In genomic region chr6:115897926-115898520, GRCm38 (mm10) we compare ENCODE assay signal across 29 mouse cellular contexts. TPM values are rescaled to one million over a fixed set of nuclear protein-coding genes. Genes with fewer than 3 reads are reported as not detected.
A peak's percentile ranks its signal among the peaks of the same experiment; 100 is the strongest.
DNase-seq lines count a peak whose midpoint lies in the region; ATAC-seq and TF ChIP-seq lines count a peak whose summit lies in the region.
"Had no signal": no experiment of that assay in that cellular context is flagged by ENCODE, and none has a peak within 500 bp of the region (broad histone marks: within the 10 kb centered on the region; RNA-seq: fewer than 3 reads in every experiment).

No protein-coding gene starts in this region.

- ATAC-seq in hindbrain, embryonic 13.5 days (ENCODE audit: low FRiP score): no peak
- no peak for ATAC-seq in hindbrain, postnatal 0 days
- peak; percentile 78 for ATAC-seq in inflammation-experienced regulatory T-cells, adult 6 months
- no peak for ATAC-seq in hindbrain, embryonic 12.5 days (ENCODE audit: low FRiP score)
- ATAC-seq: forebrain, embryonic 13.5 days; liver, postnatal 0 days; midbrain, embryonic 15.5 days had no signal

- no peak overlapping the region for H3K4me3 ChIP-seq in hindbrain, embryonic 13.5 days
- no peak overlapping the region for H3K4me3 ChIP-seq in hindbrain, postnatal 0 days (ENCODE audit: low read length)
- H3K4me3 ChIP-seq in bone marrow macrophage, adult 2 months (ENCODE audit: insufficient read depth, low read length): no peak overlapping the region
- no peak overlapping the region for H3K4me3 ChIP-seq in hindbrain, embryonic 12.5 days
- H3K4me3 ChIP-seq: forebrain, embryonic 13.5 days; hindbrain, embryonic 10.5 days; midbrain, embryonic 15.5 days; neural tube, embryonic 12.5 days had no signal

- peaks cover 28% of the 10 kb centered on the region for H3K36me3 ChIP-seq in hindbrain, embryonic 13.5 days
- H3K36me3 ChIP-seq in hindbrain, postnatal 0 days (ENCODE audit: insufficient read depth, low read length): peaks cover 13% of the 10 kb centered on the region; the same call in 1 of the 2 replicates
- H3K36me3 ChIP-seq in hindbrain, embryonic 12.5 days: peaks cover 20% of the 10 kb centered on the region

- no peak overlapping the region for H3K27ac ChIP-seq in hindbrain, embryonic 13.5 days
- no peak overlapping the region for H3K27ac ChIP-seq in hindbrain, postnatal 0 days
- peak overlapping the region; percentile 27; the same call in 1 of the 2 replicates for H3K27ac ChIP-seq in bone marrow macrophage, adult 2 months (ENCODE audit: insufficient read depth, low read depth, low read length)
- H3K27ac ChIP-seq in hindbrain, embryonic 12.5 days: no peak overlapping the region
- H3K27ac ChIP-seq: forebrain, embryonic 13.5 days; hindbrain, embryonic 10.5 days; midbrain, embryonic 15.5 days; neural tube, embryonic 12.5 days had no signal

- 86% methylated on average over 7 of the region's 7 CpGs for WGBS in hindbrain, embryonic 13.5 days
- 84% methylated on average over 7 of the region's 7 CpGs for WGBS in hindbrain, postnatal 0 days
- WGBS in hindbrain, embryonic 12.5 days: 78% methylated on average over 7 of the region's 7 CpGs

- TF ChIP-seq CTCF in hindbrain, postnatal 0 days (IDR thresholded peaks at IDR 0.05; ENCODE audit: low read depth): no peak
- no peak for TF ChIP-seq CTCF in bone marrow macrophage, adult 2 months (IDR thresholded peaks at IDR 0.05; ENCODE audit: low read depth, low read length)

- no peaks in the 10 kb centered on the region for H3K9me3 ChIP-seq in hindbrain, embryonic 13.5 days
- no peaks in the 10 kb centered on the region for H3K9me3 ChIP-seq in hindbrain, postnatal 0 days (ENCODE audit: low read length)
- H3K9me3 ChIP-seq in hindbrain, embryonic 12.5 days (replicated peaks): no peaks in the 10 kb centered on the region
- H3K9me3 ChIP-seq: forebrain, embryonic 13.5 days; hindbrain, embryonic 10.5 days; midbrain, embryonic 15.5 days; neural tube, embryonic 12.5 days had no signal

- peak overlapping the region; percentile 35; the same call in 1 of the 2 replicates for H3K9ac ChIP-seq in hindbrain, embryonic 13.5 days
- no peak overlapping the region for H3K9ac ChIP-seq in hindbrain, postnatal 0 days (replicated peaks; ENCODE audit: low read length)
- H3K9ac ChIP-seq in hindbrain, embryonic 12.5 days: no peak overlapping the region
- H3K9ac ChIP-seq: forebrain, embryonic 13.5 days; liver, postnatal 0 days; midbrain, embryonic 15.5 days; neural tube, embryonic 12.5 days had no signal

- H3K4me1 ChIP-seq in hindbrain, embryonic 13.5 days (replicated peaks): peaks cover 8% of the 10 kb centered on the region
- no peaks in the 10 kb centered on the region for H3K4me1 ChIP-seq in hindbrain, postnatal 0 days (ENCODE audit: insufficient read depth, low read length)
- H3K4me1 ChIP-seq in bone marrow macrophage, adult 2 months (ENCODE audit: control insufficient read depth, insufficient read depth, low read length): peaks cover 50% of the 10 kb centered on the region
- H3K4me1 ChIP-seq in hindbrain, embryonic 12.5 days: peaks cover 8% of the 10 kb centered on the region; the same call in 1 of the 2 replicates

- H3K4me2 ChIP-seq in hindbrain, embryonic 13.5 days: no peak overlapping the region
- no peak overlapping the region for H3K4me2 ChIP-seq in hindbrain, postnatal 0 days (ENCODE audit: low read depth, low read length)
- no peak overlapping the region for H3K4me2 ChIP-seq in hindbrain, embryonic 12.5 days (replicated peaks)
- H3K4me2 ChIP-seq: forebrain, embryonic 13.5 days; midbrain, embryonic 15.5 days; neural tube, embryonic 12.5 days had no signal

- DNase-seq in adrenal gland, postnatal 14 days: peak; percentile 4
- DNase-seq in adrenal gland, adult (ENCODE audit: inconsistent age in 2 of 2, low spot score in 1 of 2): no peak
- DNase-seq in hindbrain, postnatal 0 days (ENCODE audit: low spot score): no peak
- DNase-seq in Muller cell, postnatal 12 days (ENCODE audit: inconsistent ontology term): no peak
- DNase-seq: adrenal gland, adult 8-10 months; cerebellum, adult 9-10 months; gastrocnemius, postnatal 10 days; kidney, adult 2 months; kidney, postnatal 10 days; liver, postnatal 0 days; lung, postnatal 14 days; right cerebral cortex, postnatal 14 days; thymus, postnatal 14 days had no signal

- no peak for TF ChIP-seq POLR2A in bone marrow macrophage, adult 2 months (IDR thresholded peaks at IDR 0.05; ENCODE audit: borderline replicate concordance, low read depth, low read length)

- H3K27me3 ChIP-seq in hindbrain, embryonic 13.5 days: no peaks in the 10 kb centered on the region
- H3K27me3 ChIP-seq in hindbrain, postnatal 0 days (ENCODE audit: insufficient read depth, low read length): no peaks in the 10 kb centered on the region
- H3K27me3 ChIP-seq in hindbrain, embryonic 12.5 days: no peaks in the 10 kb centered on the region; the same call in 1 of the 2 replicates
- H3K27me3 ChIP-seq: forebrain, embryonic 13.5 days; midbrain, embryonic 15.5 days; neural tube, embryonic 12.5 days had no signal

RNA-seq across cellular contexts. Expression of gene Rho, which starts 33.5 kb away (rescaled TPM):
- total RNA-seq in adrenal gland, postnatal 14 days (2021): 0.56 and 0.74 TPM in 2 replicates
- polyA plus RNA-seq in hindbrain, embryonic 13.5 days (2015; fragmentation: Nextera tagmentation; extraction: Ambion mirVana): 0.21 and 0.58 TPM in 2 replicates
- 0.37 and 1.1 TPM in 2 replicates for total RNA-seq in hindbrain, postnatal 0 days (2014; rRNA removed)
- 0.08 and 0.09 TPM in 2 replicates for polyA plus RNA-seq in hindbrain, postnatal 0 days (2015; fragmentation: Nextera tagmentation; extraction: Ambion mirVana)
- polyA plus RNA-seq in bone marrow macrophage, adult 2 months (2012; ENCODE audit: insufficient read depth, insufficient read length, missing spikeins): not detected in 2 replicates
- polyA plus RNA-seq in inflammation-experienced regulatory T-cells, adult 6 months (2017; shearing (Covaris generic)): under 1 TPM in 1 of 3 experiments, not detected in 2; 0.43 TPM
- 0.16 and 0.19 TPM in 2 replicates for polyA plus RNA-seq in hindbrain, embryonic 12.5 days (2016; fragmentation: Nextera tagmentation; extraction: Ambion mirVana)
- total RNA-seq: granulocyte monocyte progenitor cell, adult 5-6 weeks; liver, adult 2 months had no signal
- polyA plus RNA-seq: heart, embryonic 16.5 days; liver, postnatal 0 days had no signal

RNA-seq across cellular contexts. Expression of gene Ift122, which starts 44.8 kb away (rescaled TPM):
- 15.4 and 16.5 TPM in 2 replicates for total RNA-seq in adrenal gland, postnatal 14 days (2021)
- 25.3 and 27.7 TPM in 2 replicates for polyA plus RNA-seq in hindbrain, embryonic 13.5 days (2015; fragmentation: Nextera tagmentation; extraction: Ambion mirVana)
- 29.3 and 29.4 TPM in 2 replicates for total RNA-seq in hindbrain, postnatal 0 days (2014; rRNA removed)
- 19.2 and 19.7 TPM in 2 replicates for polyA plus RNA-seq in hindbrain, postnatal 0 days (2015; fragmentation: Nextera tagmentation; extraction: Ambion mirVana)
- polyA plus RNA-seq in bone marrow macrophage, adult 2 months (2012; ENCODE audit: insufficient read depth, insufficient read length, missing spikeins): 6.0 and 9.3 TPM in 2 replicates
- 1 to 10 TPM; 1.3 to 2.0 (median 1.6) TPM for polyA plus RNA-seq in inflammation-experienced regulatory T-cells, adult 6 months (2017; shearing (Covaris generic))
- 28.4 and 31.5 TPM in 2 replicates for polyA plus RNA-seq in hindbrain, embryonic 12.5 days (2016; fragmentation: Nextera tagmentation; extraction: Ambion mirVana)

RNA-seq across cellular contexts. Expression of gene Mbd4, which starts 44.9 kb away (rescaled TPM):
- 4.1 and 4.6 TPM in 2 replicates for total RNA-seq in adrenal gland, postnatal 14 days (2021)
- 10.7 and 13.3 TPM in 2 replicates for polyA plus RNA-seq in hindbrain, embryonic 13.5 days (2015; fragmentation: Nextera tagmentation; extraction: Ambion mirVana)
- total RNA-seq in hindbrain, postnatal 0 days (2014; rRNA removed): 2.9 and 3.8 TPM in 2 replicates
- polyA plus RNA-seq in hindbrain, postnatal 0 days (2015; fragmentation: Nextera tagmentation; extraction: Ambion mirVana): 5.6 and 6.5 TPM in 2 replicates
- polyA plus RNA-seq in bone marrow macrophage, adult 2 months (2012; ENCODE audit: insufficient read depth, insufficient read length, missing spikeins): 12.0 and 13.8 TPM in 2 replicates
- 10 to 100 TPM in 1 of 3 experiments, 1 to 10 TPM in 2; 8.6 to 12.8 (median 8.9) TPM for polyA plus RNA-seq in inflammation-experienced regulatory T-cells, adult 6 months (2017; shearing (Covaris generic))
- 19.8 and 22.4 TPM in 2 replicates for polyA plus RNA-seq in hindbrain, embryonic 12.5 days (2016; fragmentation: Nextera tagmentation; extraction: Ambion mirVana)

RNA-seq across cellular contexts. Expression of gene H1foo, which starts 46.7 kb away (rescaled TPM):
- not detected in 2 replicates for total RNA-seq in adrenal gland, postnatal 14 days (2021)
- not detected in 2 replicates for polyA plus RNA-seq in hindbrain, embryonic 13.5 days (2015; fragmentation: Nextera tagmentation; extraction: Ambion mirVana)
- 1.0 TPM in 1 of 2 replicates, not detected in the other for total RNA-seq in hindbrain, postnatal 0 days (2014; rRNA removed)
- not detected in 2 replicates for polyA plus RNA-seq in hindbrain, postnatal 0 days (2015; fragmentation: Nextera tagmentation; extraction: Ambion mirVana)
- not detected in 2 replicates for polyA plus RNA-seq in bone marrow macrophage, adult 2 months (2012; ENCODE audit: insufficient read depth, insufficient read length, missing spikeins)
- polyA plus RNA-seq in inflammation-experienced regulatory T-cells, adult 6 months (2017; shearing (Covaris generic)): not detected
- not detected in 2 replicates for polyA plus RNA-seq in hindbrain, embryonic 12.5 days (2016; fragmentation: Nextera tagmentation; extraction: Ambion mirVana)
- total RNA-seq: gastrocnemius, postnatal 10 days; granulocyte monocyte progenitor cell, adult 5-6 weeks; layer of hippocampus, postnatal 25 days; liver, adult 2 months; megakaryocyte progenitor cell, adult 5-6 weeks had no signal
- polyA plus RNA-seq: forebrain, embryonic 13.5 days; frontal cortex, adult 2 months; heart, embryonic 16.5 days; hindbrain, embryonic 10.5 days; kidney, adult 2 months; limb, embryonic 11.5 days; liver, adult 2 months; liver, postnatal 0 days; midbrain, embryonic 15.5 days; neural tube, embryonic 12.5 days; testis, adult 2 months had no signal

RNA-seq across cellular contexts. Expression of gene Efcab12, which starts 59.8 kb away (rescaled TPM):
- total RNA-seq in adrenal gland, postnatal 14 days (2021): 0.64 and 0.70 TPM in 2 replicates
- 3.0 and 3.4 TPM in 2 replicates for polyA plus RNA-seq in hindbrain, embryonic 13.5 days (2015; fragmentation: Nextera tagmentation; extraction: Ambion mirVana)
- 1.8 and 2.4 TPM in 2 replicates for total RNA-seq in hindbrain, postnatal 0 days (2014; rRNA removed)
- 1.6 and 2.0 TPM in 2 replicates for polyA plus RNA-seq in hindbrain, postnatal 0 days (2015; fragmentation: Nextera tagmentation; extraction: Ambion mirVana)
- 0.31 and 0.32 TPM in 2 replicates for polyA plus RNA-seq in bone marrow macrophage, adult 2 months (2012; ENCODE audit: insufficient read depth, insufficient read length, missing spikeins)
- polyA plus RNA-seq in inflammation-experienced regulatory T-cells, adult 6 months (2017; shearing (Covaris generic)): under 1 TPM in 2 of 3 experiments, not detected in 1; 0.31 to 0.47 TPM
- polyA plus RNA-seq in hindbrain, embryonic 12.5 days (2016; fragmentation: Nextera tagmentation; extraction: Ambion mirVana): 2.3 TPM in 2 replicates
- polyA plus RNA-seq: liver, postnatal 0 days had no signal
